Mouse (Mus musculus): ENCODE data around the gene Hbq1a. TPM values are rescaled to one million over a fixed set of nuclear protein-coding genes. Genes with fewer than 3 reads are reported as not detected.
"Not testable (repeated sequence)": the region's sequence is repeated elsewhere in the genome, so short reads cannot be mapped to it uniquely, and the experiment has no call there.

The Hbq1a gene
- polyA plus RNA-seq (2015; fragmentation: Nextera tagmentation; extraction: Ambion mirVana), result 0.89 and 1.3 TPM in 2 replicates

GRCm38 (mm10) chr11:32299865-32300264, at the start of gene Hbq1a:
TSS of gene Hbq1a (plus strand) at chr11:32300069.
- H3K9ac ChIP-seq; ATAC-seq (ENCODE audit: insufficient read depth, low FRiP score, low read depth); H3K27me3 ChIP-seq (replicated peaks); H3K27ac ChIP-seq; H3K4me3 ChIP-seq (replicated peaks); H3K36me3 ChIP-seq; H3K4me1 ChIP-seq; H3K9me3 ChIP-seq: not testable (repeated sequence)
- 6% methylated on average over 16 of the region's 16 CpGs for WGBS
- H3K4me2 ChIP-seq, result peak within 1 kb of the TSS; percentile 49

GRCm38 (mm10) chr11:32250880-32251763, 48.7 kb upstream of the Hbq1a start:
- Histone ChIP-seq H3K27ac (no peak overlapping the region), H3K36me3 (peaks cover 8% of the 10 kb centered on the region), H3K9ac (no peak overlapping the region), H3K4me2 (no peak overlapping the region), H3K4me3 (replicated peaks) (no peak overlapping the region), H3K4me1 (no peaks in the 10 kb centered on the region), H3K27me3 (replicated peaks) (no peaks in the 10 kb centered on the region), H3K9me3 (no peaks in the 10 kb centered on the region)
- peak; percentile 99 for ATAC-seq (ENCODE audit: insufficient read depth, low FRiP score, low read depth)
- 82% methylated on average over 8 of the region's 8 CpGs for WGBS

GRCm38 (mm10) chr11:32253121-32253520, 46.7 kb upstream of the Hbq1a start:
- Histone ChIP-seq H3K9ac (no peak overlapping the region), H3K36me3 (peaks cover 5% of the 10 kb centered on the region), H3K4me3 (replicated peaks) (no peak overlapping the region), H3K27me3 (replicated peaks) (no peaks in the 10 kb centered on the region), H3K4me2 (no peak overlapping the region), H3K9me3 (no peaks in the 10 kb centered on the region), H3K27ac (no peak overlapping the region), H3K4me1 (no peaks in the 10 kb centered on the region)
- no peak for ATAC-seq (ENCODE audit: insufficient read depth, low FRiP score, low read depth)
- 100% methylated on average over 1 of the region's 1 CpGs for WGBS

GRCm38 (mm10) chr11:32256146-32256545, 43.7 kb upstream of the Hbq1a start:
- Histone ChIP-seq H3K4me2 (no peak overlapping the region), H3K36me3 (no peaks in the 10 kb centered on the region; the same call in 1 of the 2 replicates), H3K27ac (no peak overlapping the region), H3K9ac (no peak overlapping the region), H3K4me3 (replicated peaks) (no peak overlapping the region), H3K4me1 (no peaks in the 10 kb centered on the region), H3K9me3 (no peaks in the 10 kb centered on the region), H3K27me3 (replicated peaks) (no peaks in the 10 kb centered on the region)
- ATAC-seq (ENCODE audit: insufficient read depth, low FRiP score, low read depth), result peak; percentile 97
- WGBS, result 91% methylated on average over 1 of the region's 1 CpGs

- Histone ChIP-seq H3K27ac (no peak overlapping the region), H3K36me3 (no peaks in the 10 kb centered on the region; the same call in 1 of the 2 replicates), H3K4me3 (replicated peaks) (no peak overlapping the region), H3K9ac (no peak overlapping the region), H3K4me2 (no peak overlapping the region), H3K9me3 (no peaks in the 10 kb centered on the region), H3K27me3 (replicated peaks) (no peaks in the 10 kb centered on the region), H3K4me1 (no peaks in the 10 kb centered on the region)
- WGBS, result 82% methylated on average over 3 of the region's 3 CpGs
- no peak for ATAC-seq (ENCODE audit: insufficient read depth, low FRiP score, low read depth)
Observed at GRCm38 (mm10) chr11:32256566-32256965, 43.3 kb upstream of the Hbq1a start.

GRCm38 (mm10) chr11:32262674-32263415, 37.0 kb upstream of the Hbq1a start:
- H3K4me3 ChIP-seq (replicated peaks), result no peak overlapping the region
- H3K9ac ChIP-seq, result no peak overlapping the region
- H3K4me1 ChIP-seq, result peaks cover 8% of the 10 kb centered on the region
- H3K9me3 ChIP-seq, result no peaks in the 10 kb centered on the region
- whole genome bisulfite sequencing, result 61% methylated on average over 10 of the region's 10 CpGs
- H3K27ac ChIP-seq, result no peak overlapping the region
- no peaks in the 10 kb centered on the region for H3K27me3 ChIP-seq (replicated peaks)
- no peaks in the 10 kb centered on the region for H3K36me3 ChIP-seq
- ATAC-seq (ENCODE audit: insufficient read depth, low FRiP score, low read depth), result no peak
- H3K4me2 ChIP-seq, result no peak overlapping the region

GRCm38 (mm10) chr11:32265117-32265738, 34.6 kb upstream of the Hbq1a start:
- Histone ChIP-seq H3K27me3 (replicated peaks) (no peaks in the 10 kb centered on the region), H3K4me1 (peaks cover 13% of the 10 kb centered on the region), H3K27ac (no peak overlapping the region), H3K4me3 (replicated peaks) (no peak overlapping the region), H3K9ac (no peak overlapping the region), H3K36me3 (no peaks in the 10 kb centered on the region), H3K9me3 (no peaks in the 10 kb centered on the region), H3K4me2 (no peak overlapping the region)
- no peak for ATAC-seq (ENCODE audit: insufficient read depth, low FRiP score, low read depth)
- WGBS, result 86% methylated on average over 3 of the region's 3 CpGs

GRCm38 (mm10) chr11:32266194-32266593, 33.7 kb upstream of the Hbq1a start:
- Histone ChIP-seq H3K4me3 (replicated peaks) (no peak overlapping the region), H3K9ac (no peak overlapping the region), H3K27me3 (replicated peaks) (no peaks in the 10 kb centered on the region), H3K27ac (no peak overlapping the region), H3K4me2 (no peak overlapping the region), H3K4me1 (peaks cover 13% of the 10 kb centered on the region), H3K9me3 (no peaks in the 10 kb centered on the region), H3K36me3 (no peaks in the 10 kb centered on the region)
- 91% methylated on average over 6 of the region's 6 CpGs for WGBS
- no peak for ATAC-seq (ENCODE audit: insufficient read depth, low FRiP score, low read depth)

- no peak for ATAC-seq (ENCODE audit: insufficient read depth, low FRiP score, low read depth)
- no peaks in the 10 kb centered on the region for H3K9me3 ChIP-seq
- peak overlapping the region; percentile 76 for H3K9ac ChIP-seq
- WGBS, result 17% methylated on average over 6 of the region's 6 CpGs
- H3K4me3 ChIP-seq (replicated peaks), result peak overlapping the region; percentile 77
- H3K4me2 ChIP-seq, result peak overlapping the region; percentile 56
- peak overlapping the region; percentile 93 for H3K27ac ChIP-seq
- no peaks in the 10 kb centered on the region for H3K27me3 ChIP-seq (replicated peaks)
- peaks cover 13% of the 10 kb centered on the region for H3K4me1 ChIP-seq
- no peaks in the 10 kb centered on the region for H3K36me3 ChIP-seq
Observed at GRCm38 (mm10) chr11:32266776-32267175, 33.1 kb upstream of the Hbq1a start.

- Histone ChIP-seq H3K27me3 (replicated peaks) (no peaks in the 10 kb centered on the region), H3K36me3 (no peaks in the 10 kb centered on the region), H3K4me1 (peaks cover 13% of the 10 kb centered on the region), H3K4me3 (replicated peaks) (peak within 1 kb of the TSS; percentile 77), H3K9me3 (no peaks in the 10 kb centered on the region), H3K27ac (peak within 1 kb of the TSS; percentile 93), H3K9ac (peak within 1 kb of the TSS; percentile 76), H3K4me2 (peak within 1 kb of the TSS; percentile 56)
- WGBS, result under 1% methylated on average over 54 of the region's 54 CpGs
- peak; percentile 99 for ATAC-seq (ENCODE audit: insufficient read depth, low FRiP score, low read depth)
Observed at GRCm38 (mm10) chr11:32267188-32267884, 32.5 kb upstream of the Hbq1a start, which contains the start of gene Nprl3. TSS of gene Nprl3 (minus strand) at chr11:32267707.

GRCm38 (mm10) chr11:32267964-32268363, 31.9 kb upstream of the Hbq1a start:
- 21% methylated on average over 5 of the region's 5 CpGs for WGBS
- peak overlapping the region; percentile 93 for H3K27ac ChIP-seq

More at GRCm38 (mm10) chr11:32267964-32268363, 31.9 kb upstream of the Hbq1a start:
- no peaks in the 10 kb centered on the region for H3K27me3 ChIP-seq (replicated peaks)
- H3K36me3 ChIP-seq, result no peaks in the 10 kb centered on the region
- peak overlapping the region; percentile 56 for H3K4me2 ChIP-seq
- H3K4me1 ChIP-seq, result peaks cover 10% of the 10 kb centered on the region
- no peak for ATAC-seq (ENCODE audit: insufficient read depth, low FRiP score, low read depth)
- peak overlapping the region; percentile 77 for H3K4me3 ChIP-seq (replicated peaks)
- no peaks in the 10 kb centered on the region for H3K9me3 ChIP-seq
- peak overlapping the region; percentile 39; the same call in 1 of the 2 replicates for H3K9ac ChIP-seq
